In the genomic region with DNA sequence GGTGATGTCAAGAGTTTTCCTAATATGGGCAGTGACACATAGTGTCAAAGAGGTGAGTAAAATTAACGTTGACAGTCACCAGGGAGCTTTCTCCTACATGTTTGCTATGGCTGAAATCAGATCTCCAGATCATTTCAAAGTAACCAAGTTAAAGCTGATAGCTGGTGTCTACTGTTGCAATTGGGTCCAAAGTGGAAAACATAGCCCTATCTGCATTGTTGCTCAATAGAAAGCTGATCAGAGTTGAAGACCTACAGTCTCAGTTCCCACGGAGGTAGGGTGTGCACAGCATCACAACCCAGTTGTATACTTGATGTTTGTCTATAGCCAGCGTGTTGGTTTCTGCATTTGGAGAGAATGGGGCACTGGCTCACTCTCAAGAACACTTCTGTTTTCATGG, we compare ENCODE assay signal across 22 mouse cellular contexts. TPM values are rescaled to one million over a fixed set of nuclear protein-coding genes. Genes with fewer than 3 reads are reported as not detected.
DNase-seq lines count a peak whose midpoint lies in the region; ATAC-seq and TF ChIP-seq lines count a peak whose summit lies in the region.
"Had no signal": no experiment of that assay in that cellular context is flagged by ENCODE, and none has a peak within 500 bp of the region (broad histone marks: within the 10 kb centered on the region; RNA-seq: fewer than 3 reads in every experiment).

No protein-coding gene starts in this region.

- no peak for TF ChIP-seq EP300 in liver, embryonic 14.5 days (IDR thresholded peaks at IDR 0.05; ENCODE audit: low read depth)

- peak; percentile 96 for DNase-seq in liver, adult 2 months (ENCODE audit: extremely low read depth, low read depth, low spot score)
- peak in 1 of 3 experiments; percentile 17 for DNase-seq in liver, embryonic 14.5 days (ENCODE audit: low read depth in 3 of 3, low spot score in 3 of 3)
- DNase-seq in liver, embryonic 11.5 days (ENCODE audit: low spot score), result no peak
- DNase-seq in midbrain, postnatal 0 days (ENCODE audit: low spot score), result no peak
- DNase-seq in forebrain, embryonic 10.5 days (ENCODE audit: extremely low spot score, low spot score), result no peak
- DNase-seq: adrenal gland, adult 2 months; adrenal gland, postnatal 10 days; adrenal gland, postnatal 25 days; cerebellum, adult 11 months; cerebellum, adult 18-20 months; cerebellum, adult 8-10 months; cerebellum, adult 9-11 months; cerebellum, postnatal 14 days; cerebellum, postnatal 36 days; embryo, embryonic 11 days had no signal

- no peak for ATAC-seq in liver, embryonic 12.5 days
- ATAC-seq in liver, embryonic 14.5 days (ENCODE audit: insufficient read depth), result peak; percentile 55
- no peak for ATAC-seq in liver, embryonic 11.5 days (replicated peaks; ENCODE audit: low FRiP score)
- peak; percentile 86 for ATAC-seq in liver, embryonic 16.5 days (ENCODE audit: low read depth)
- ATAC-seq in midbrain, postnatal 0 days (ENCODE audit: low FRiP score), result no peak
- ATAC-seq: forebrain, embryonic 13.5 days; forebrain, embryonic 15.5 days had no signal

- H3K79me2 ChIP-seq in liver, adult 2 months (ENCODE audit: control insufficient read depth, insufficient read depth, low read length), result peaks cover 12% of the 10 kb centered on the region; the same call in 1 of the 2 replicates

- peak overlapping the region; percentile 25 for H3K27ac ChIP-seq in liver, adult 2 months (replicated peaks; ENCODE audit: insufficient read depth, low read depth, low read length)
- no peak overlapping the region for H3K27ac ChIP-seq in liver, embryonic 12.5 days
- no peak overlapping the region for H3K27ac ChIP-seq in liver, embryonic 14.5 days
- H3K27ac ChIP-seq in liver, embryonic 11.5 days (ENCODE audit: low read depth, low read length), result no peak overlapping the region
- H3K27ac ChIP-seq in liver, embryonic 16.5 days (ENCODE audit: low read length), result no peak overlapping the region
- H3K27ac ChIP-seq in midbrain, postnatal 0 days (ENCODE audit: low read depth, low read length), result no peak overlapping the region
- H3K27ac ChIP-seq in forebrain, embryonic 10.5 days, result no peak overlapping the region
- H3K27ac ChIP-seq: embryonic facial prominence, embryonic 13.5 days; embryonic facial prominence, embryonic 15.5 days; forebrain, embryonic 13.5 days; forebrain, embryonic 15.5 days had no signal

- TF ChIP-seq CTCF in liver, adult 2 months (IDR thresholded peaks at IDR 0.05; ENCODE audit: low read depth, low read length), result no peak
- no peak for TF ChIP-seq CTCF in liver, embryonic 14.5 days (IDR thresholded peaks at IDR 0.05; ENCODE audit: low read depth)
- TF ChIP-seq CTCF in midbrain, postnatal 0 days (IDR thresholded peaks at IDR 0.05), result no peak

- H3K9me3 ChIP-seq in liver, embryonic 12.5 days (replicated peaks), result no peaks in the 10 kb centered on the region
- H3K9me3 ChIP-seq in liver, embryonic 14.5 days (ENCODE audit: control insufficient read depth, low read length), result no peaks in the 10 kb centered on the region
- no peaks in the 10 kb centered on the region for H3K9me3 ChIP-seq in liver, embryonic 11.5 days (ENCODE audit: control insufficient read depth, low read length)
- no peaks in the 10 kb centered on the region for H3K9me3 ChIP-seq in liver, embryonic 16.5 days (replicated peaks; ENCODE audit: control insufficient read depth, low read length)
- no peaks in the 10 kb centered on the region for H3K9me3 ChIP-seq in midbrain, postnatal 0 days (ENCODE audit: low read length)
- no peaks in the 10 kb centered on the region for H3K9me3 ChIP-seq in forebrain, embryonic 10.5 days
- H3K9me3 ChIP-seq: embryonic facial prominence, embryonic 13.5 days; embryonic facial prominence, embryonic 15.5 days; forebrain, embryonic 13.5 days; forebrain, embryonic 15.5 days had no signal

- no peaks in the 10 kb centered on the region for H3K27me3 ChIP-seq in liver, adult 2 months (ENCODE audit: control insufficient read depth, insufficient read depth, low read length)
- H3K27me3 ChIP-seq in liver, embryonic 12.5 days (replicated peaks), result no peaks in the 10 kb centered on the region
- no peaks in the 10 kb centered on the region for H3K27me3 ChIP-seq in liver, embryonic 14.5 days (ENCODE audit: control insufficient read depth, insufficient read depth, low read length)
- H3K27me3 ChIP-seq in liver, embryonic 11.5 days (replicated peaks; ENCODE audit: control insufficient read depth, insufficient read depth, low read length), result no peaks in the 10 kb centered on the region
- H3K27me3 ChIP-seq in liver, embryonic 16.5 days (ENCODE audit: control insufficient read depth, insufficient read depth, low read depth, low read length), result no peaks in the 10 kb centered on the region
- no peaks in the 10 kb centered on the region for H3K27me3 ChIP-seq in midbrain, postnatal 0 days (ENCODE audit: insufficient read depth, low read length)
- no peaks in the 10 kb centered on the region for H3K27me3 ChIP-seq in forebrain, embryonic 10.5 days (ENCODE audit: poor library complexity, severe bottlenecking)
- H3K27me3 ChIP-seq: embryonic facial prominence, embryonic 13.5 days; embryonic facial prominence, embryonic 15.5 days; forebrain, embryonic 13.5 days; forebrain, embryonic 15.5 days had no signal

- peaks cover 11% of the 10 kb centered on the region for H3K36me3 ChIP-seq in liver, adult 2 months (ENCODE audit: control insufficient read depth, insufficient read depth, low read length)
- H3K36me3 ChIP-seq in liver, embryonic 12.5 days, result peaks cover 21% of the 10 kb centered on the region
- no peaks in the 10 kb centered on the region for H3K36me3 ChIP-seq in liver, embryonic 14.5 days (replicated peaks; ENCODE audit: control insufficient read depth, insufficient read depth, low read depth)
- no peaks in the 10 kb centered on the region; the same call in 1 of the 2 replicates for H3K36me3 ChIP-seq in liver, embryonic 11.5 days (ENCODE audit: control insufficient read depth, insufficient read depth, low read length)
- H3K36me3 ChIP-seq in liver, embryonic 16.5 days (ENCODE audit: control insufficient read depth, insufficient read depth), result no peaks in the 10 kb centered on the region
- no peaks in the 10 kb centered on the region; the same call in 1 of the 2 replicates for H3K36me3 ChIP-seq in midbrain, postnatal 0 days (ENCODE audit: insufficient read depth, low read length)
- H3K36me3 ChIP-seq in forebrain, embryonic 10.5 days (replicated peaks), result peaks cover 40% of the 10 kb centered on the region
- H3K36me3 ChIP-seq: forebrain, embryonic 15.5 days had no signal

- no peak overlapping the region for H3K4me3 ChIP-seq in liver, adult 2 months (ENCODE audit: insufficient read depth, low read depth, low read length)
- H3K4me3 ChIP-seq in liver, embryonic 12.5 days, result no peak overlapping the region
- no peak overlapping the region for H3K4me3 ChIP-seq in liver, embryonic 14.5 days (ENCODE audit: insufficient read depth in 1 of 2, low read depth in 2 of 2, low read length in 2 of 2)
- no peak overlapping the region for H3K4me3 ChIP-seq in liver, embryonic 11.5 days (ENCODE audit: low read depth, low read length)
- H3K4me3 ChIP-seq in liver, embryonic 16.5 days (ENCODE audit: low read depth, low read length), result no peak overlapping the region
- no peak overlapping the region for H3K4me3 ChIP-seq in midbrain, postnatal 0 days (ENCODE audit: low read depth, low read length)
- no peak overlapping the region for H3K4me3 ChIP-seq in forebrain, embryonic 10.5 days
- H3K4me3 ChIP-seq: embryonic facial prominence, embryonic 13.5 days; embryonic facial prominence, embryonic 15.5 days; erythroblast, embryonic 14.5 days; forebrain, embryonic 13.5 days; forebrain, embryonic 15.5 days had no signal

- H3K4me2 ChIP-seq in liver, embryonic 12.5 days, result no peak overlapping the region
- no peak overlapping the region for H3K4me2 ChIP-seq in liver, embryonic 14.5 days (ENCODE audit: low read depth)
- H3K4me2 ChIP-seq in liver, embryonic 11.5 days, result no peak overlapping the region
- H3K4me2 ChIP-seq in liver, embryonic 16.5 days (ENCODE audit: low read depth, low read length), result no peak overlapping the region
- H3K4me2 ChIP-seq in midbrain, postnatal 0 days (ENCODE audit: low read depth, low read length, poor library complexity, severe bottlenecking), result no peak overlapping the region
- H3K4me2 ChIP-seq: embryonic facial prominence, embryonic 13.5 days; embryonic facial prominence, embryonic 15.5 days; forebrain, embryonic 13.5 days; forebrain, embryonic 15.5 days had no signal

- TF ChIP-seq POLR2A in liver, adult 2 months (IDR thresholded peaks at IDR 0.05; ENCODE audit: extremely low read depth, insufficient read depth, low read length), result no peak

- no peak overlapping the region for H3K9ac ChIP-seq in liver, adult 2 months (ENCODE audit: low read depth, low read length)
- H3K9ac ChIP-seq in liver, embryonic 12.5 days, result no peak overlapping the region
- H3K9ac ChIP-seq in liver, embryonic 14.5 days (replicated peaks), result no peak overlapping the region
- H3K9ac ChIP-seq in liver, embryonic 11.5 days (ENCODE audit: low read depth, low read length), result no peak overlapping the region
- no peak overlapping the region for H3K9ac ChIP-seq in liver, embryonic 16.5 days (ENCODE audit: low read depth, low read length)
- no peak overlapping the region for H3K9ac ChIP-seq in midbrain, postnatal 0 days (replicated peaks; ENCODE audit: low read length, poor library complexity, severe bottlenecking)
- H3K9ac ChIP-seq: embryonic facial prominence, embryonic 13.5 days; embryonic facial prominence, embryonic 15.5 days; forebrain, embryonic 13.5 days; forebrain, embryonic 15.5 days had no signal

- 29% methylated on average over 3 of the region's 3 CpGs for WGBS in liver, adult 2 months
- WGBS in liver, embryonic 12.5 days (ENCODE audit: insufficient replicate concordance), result 68% methylated on average over 3 of the region's 3 CpGs
- 64% methylated on average over 3 of the region's 3 CpGs for WGBS in liver, embryonic 14.5 days (ENCODE audit: insufficient replicate concordance)
- 86% methylated on average over 3 of the region's 3 CpGs for WGBS in liver, embryonic 11.5 days
- WGBS in liver, embryonic 16.5 days (ENCODE audit: insufficient replicate concordance), result 63% methylated on average over 3 of the region's 3 CpGs
- 91% methylated on average over 3 of the region's 3 CpGs for WGBS in midbrain, postnatal 0 days
- WGBS in forebrain, embryonic 10.5 days, result 91% methylated on average over 3 of the region's 3 CpGs

- H3K4me1 ChIP-seq in liver, adult 2 months (ENCODE audit: control insufficient read depth, insufficient read depth, low read length), result peaks cover 16% of the 10 kb centered on the region
- H3K4me1 ChIP-seq in liver, embryonic 12.5 days, result no peaks in the 10 kb centered on the region
- H3K4me1 ChIP-seq in liver, embryonic 14.5 days (replicated peaks; ENCODE audit: control insufficient read depth in 2 of 2, insufficient read depth in 2 of 2, low read length in 1 of 2), result peaks cover 0 to 3% of the 10 kb centered on the region in 2 experiments; a peak in 1 of 4 replicates
- H3K4me1 ChIP-seq in liver, embryonic 11.5 days (replicated peaks; ENCODE audit: control insufficient read depth, insufficient read depth, low read length), result no peaks in the 10 kb centered on the region
- no peaks in the 10 kb centered on the region; the same call in 1 of the 2 replicates for H3K4me1 ChIP-seq in liver, embryonic 16.5 days (ENCODE audit: control insufficient read depth, low read depth, low read length)
- no peaks in the 10 kb centered on the region for H3K4me1 ChIP-seq in midbrain, postnatal 0 days (ENCODE audit: insufficient read depth, low read length)
- no peaks in the 10 kb centered on the region for H3K4me1 ChIP-seq in forebrain, embryonic 10.5 days
- H3K4me1 ChIP-seq: embryonic facial prominence, embryonic 13.5 days; embryonic facial prominence, embryonic 15.5 days; forebrain, embryonic 13.5 days; forebrain, embryonic 15.5 days had no signal

RNA-seq across cellular contexts. Expression of gene Hacd2, which starts 53.4 kb away (rescaled TPM):
- 19.8 and 23.8 TPM in 2 replicates for total RNA-seq in liver, adult 2 months (2014; rRNA removed)
- polyA plus RNA-seq in liver, adult 2 months (2012; rRNA removed), result 70.7 and 88.9 TPM in 2 replicates
- polyA plus RNA-seq in liver, embryonic 12.5 days (2016; fragmentation: Nextera tagmentation; extraction: Ambion mirVana), result 81.7 and 82.9 TPM in 2 replicates
- 16.2 and 33.4 TPM in 2 replicates for polyA plus RNA-seq in liver, embryonic 14.5 days (2012; rRNA removed)
- 55.5 and 58.0 TPM in 2 replicates for polyA plus RNA-seq in liver, embryonic 14.5 days (2014; fragmentation: Nextera tagmentation; extraction: Ambion mirVana)
- polyA plus RNA-seq in liver, embryonic 11.5 days (2014; fragmentation: Nextera tagmentation; extraction: Ambion mirVana), result 49.1 and 50.2 TPM in 2 replicates
- 103 and 109 TPM in 2 replicates for polyA plus RNA-seq in liver, embryonic 16.5 days (2015; fragmentation: Nextera tagmentation; extraction: Ambion mirVana)
- 14.6 and 28.4 TPM in 2 replicates for total RNA-seq in midbrain, postnatal 0 days (2014; rRNA removed)
- polyA plus RNA-seq in midbrain, postnatal 0 days (2015; fragmentation: Nextera tagmentation; extraction: Ambion mirVana), result 48.4 and 49.4 TPM in 2 replicates
- polyA plus RNA-seq in forebrain, embryonic 10.5 days (2016; fragmentation: Nextera tagmentation; extraction: Ambion mirVana), result 69.8 and 94.8 TPM in 2 replicates

Comparison
In these comparisons a context has a peak if more than half of its experiments do, and no peak if none do; other contexts are left out.
1. ATAC-seq: peak in liver, embryonic 14.5 days (single experiment) and liver, embryonic 16.5 days (single experiment); none in liver, embryonic 12.5 days (single experiment), liver, embryonic 11.5 days (single experiment) and midbrain, postnatal 0 days (single experiment).